Mouse (Mus musculus) intestine, embryonic 14.5 days (tissue): ENCODE measurements at regions not wholly inside any gene's neighbourhood (a gene's known extent, or its start where the extent isn't known, plus 50 kb on each side); places are given as distances from the start of the nearest gene placed in this dataset.
A peak's percentile ranks its signal among the peaks of the same experiment; 100 is the strongest.

Source experiments
- ATAC-seq: fragments of 200-750 bp; cut with Nextera tagmentation; replicated peaks from 2 replicates; pipeline ENCODE4 v1.8.0; 2017; ENCODE audit warnings: low read depth, moderate number of reproducible peaks, moderate TSS enrichment, moderate library complexity; ENCODE audit not compliant: low FRiP score, low TSS enrichment
- DNase-seq: peaks from one replicate; pipeline ENCODE4 v3.0.0-alpha.2; 2018; ENCODE audit warnings: low spot score
- H3K27ac ChIP-seq: fragments of 300-500 bp; sonication (generic); 2 replicates; pipeline ENCODE4 v1.5.1; 2014; ENCODE audit warnings: low read depth, mild to moderate bottlenecking, control low read depth
- H3K27me3 ChIP-seq: fragments of 300-500 bp; sonication (generic); replicated peaks from 2 replicates; pipeline ENCODE4 v1.6.1; 2014; ENCODE audit warnings: low read length, control low read depth; ENCODE audit not compliant: control insufficient read depth, insufficient read depth
- H3K36me3 ChIP-seq: fragments of 300-500 bp; sonication (generic); 2 replicates; pipeline ENCODE4 v1.6.1; 2014; ENCODE audit warnings: low read length, control low read depth; ENCODE audit not compliant: control insufficient read depth, insufficient read depth
- H3K4me1 ChIP-seq: fragments of 300-500 bp; sonication (generic); replicated peaks from 2 replicates; pipeline ENCODE4 v1.6.1; 2014; ENCODE audit warnings: low read length, control low read depth, mixed read lengths; ENCODE audit not compliant: control insufficient read depth, insufficient read depth
- H3K4me2 ChIP-seq: fragments of 300-500 bp; sonication (generic); 2 replicates; pipeline ENCODE4 v1.6.1; 2014; ENCODE audit warnings: low read length
- H3K4me3 ChIP-seq: fragments of 300-500 bp; sonication (generic); 2 replicates; pipeline ENCODE4 v1.5.1; 2014; ENCODE audit warnings: low read depth, low read length, control low read depth, mixed read lengths
- H3K9ac ChIP-seq: fragments of 300-500 bp; sonication (generic); 2 replicates; pipeline ENCODE4 v1.6.1; 2014; ENCODE audit warnings: mild to moderate bottlenecking, low read length
- H3K9me3 ChIP-seq: fragments of 300-500 bp; sonication (generic); 2 replicates; pipeline ENCODE4 v1.6.1; 2016; ENCODE audit warnings: low read length, control low read depth; ENCODE audit not compliant: control insufficient read depth
- WGBS: fragments of 180-500 bp; shearing (Covaris S2); extraction: QIAGEN DNeasy Blood & Tissue Kit; methylation state at CpG from one replicate; pipeline ENCODE4 v1.1.7; 2014; 5-methylcytosine and 5-hydroxymethylcytosine counted together

GRCm38 (mm10) chr10:17417394-17417793, 305.6 kb upstream of the Cited2 start:
- Histone ChIP-seq H3K4me3 (no peak overlapping the region), H3K4me2 (no peak overlapping the region), H3K27me3 (no peaks in the 10 kb centered on the region), H3K9me3 (no peaks in the 10 kb centered on the region), H3K9ac (no peak overlapping the region), H3K36me3 (no peaks in the 10 kb centered on the region), H3K27ac (no peak overlapping the region), H3K4me1 (no peaks in the 10 kb centered on the region)
- ATAC-seq (no peak), DNase-seq (no peak)
- WGBS: 81% methylated on average over 1 of the region's 1 CpGs

DNA sequence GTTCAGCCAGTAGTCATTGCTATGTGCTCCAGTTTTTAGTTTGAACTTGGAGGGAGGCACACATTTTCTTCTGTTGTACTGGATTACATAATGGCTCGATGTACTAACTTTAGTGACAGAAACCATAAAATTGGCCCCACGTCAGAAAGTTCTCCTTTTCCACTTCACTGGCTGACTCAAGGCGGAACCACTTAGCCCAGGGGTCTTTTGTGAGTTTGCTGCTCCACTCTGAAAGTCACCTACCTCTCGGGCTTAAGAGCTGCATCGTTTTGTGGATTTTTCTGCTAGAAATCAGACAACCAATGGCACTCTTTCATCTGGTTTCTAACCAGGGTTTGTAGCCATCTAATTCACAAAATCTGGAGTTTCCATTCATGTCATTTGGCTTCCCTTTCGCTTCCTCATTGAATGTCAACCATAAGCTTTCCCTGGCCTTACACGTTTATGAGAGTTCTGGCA, 304.8 kb upstream of the Cited2 start:
- no peak for ATAC-seq
- no peaks in the 10 kb centered on the region for H3K9me3 ChIP-seq
- H3K36me3 ChIP-seq: no peaks in the 10 kb centered on the region
- H3K4me2 ChIP-seq: no peak overlapping the region
- no peak for DNase-seq
- no peak overlapping the region for H3K27ac ChIP-seq
- WGBS: 66% methylated on average over 7 of the region's 7 CpGs
- H3K4me1 ChIP-seq: no peaks in the 10 kb centered on the region
- H3K9ac ChIP-seq: no peak overlapping the region
- H3K4me3 ChIP-seq: no peak overlapping the region
- H3K27me3 ChIP-seq: no peaks in the 10 kb centered on the region

DNA sequence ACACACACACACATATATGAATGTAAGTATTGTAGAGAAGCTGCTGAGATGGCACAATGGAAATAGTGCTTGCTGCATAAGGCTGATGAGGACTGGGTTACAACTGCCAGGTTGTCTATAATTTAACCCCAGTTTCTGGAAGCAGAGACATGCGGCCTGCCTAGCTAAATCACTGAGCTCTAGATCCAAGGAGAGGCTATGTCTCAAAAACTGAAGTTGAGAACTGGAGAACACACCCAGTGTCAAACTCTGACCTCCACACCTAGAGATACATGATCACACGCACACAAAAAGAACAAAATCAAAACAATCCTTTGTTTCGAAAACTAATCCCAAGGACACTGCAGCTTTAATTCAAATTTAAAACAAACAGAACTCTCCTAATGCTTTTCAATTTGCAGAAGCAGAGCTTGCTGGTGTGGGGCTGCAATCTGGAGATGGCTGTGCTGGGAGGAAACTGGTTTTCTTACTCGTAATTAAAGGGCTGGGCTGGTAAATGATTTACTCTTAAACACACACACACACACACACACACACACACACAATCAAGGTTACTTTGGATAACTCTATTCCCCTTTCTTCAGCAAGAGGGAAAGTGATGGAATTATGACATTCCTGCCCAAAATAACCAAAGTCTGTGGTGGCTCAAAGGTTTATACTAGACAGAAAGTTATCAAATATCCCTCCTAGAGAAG, 299.3 kb upstream of the Cited2 start:
- H3K27ac ChIP-seq: no peak overlapping the region
- WGBS: 49% methylated on average over 4 of the region's 4 CpGs
- no peaks in the 10 kb centered on the region for H3K36me3 ChIP-seq
- H3K27me3 ChIP-seq: no peaks in the 10 kb centered on the region
- ATAC-seq (peak; percentile 62), DNase-seq (no peak)
- no peak overlapping the region for H3K4me2 ChIP-seq
- H3K9me3 ChIP-seq: no peaks in the 10 kb centered on the region
- H3K4me1 ChIP-seq: no peaks in the 10 kb centered on the region
- H3K9ac ChIP-seq: no peak overlapping the region
- H3K4me3 ChIP-seq: no peak overlapping the region

DNA sequence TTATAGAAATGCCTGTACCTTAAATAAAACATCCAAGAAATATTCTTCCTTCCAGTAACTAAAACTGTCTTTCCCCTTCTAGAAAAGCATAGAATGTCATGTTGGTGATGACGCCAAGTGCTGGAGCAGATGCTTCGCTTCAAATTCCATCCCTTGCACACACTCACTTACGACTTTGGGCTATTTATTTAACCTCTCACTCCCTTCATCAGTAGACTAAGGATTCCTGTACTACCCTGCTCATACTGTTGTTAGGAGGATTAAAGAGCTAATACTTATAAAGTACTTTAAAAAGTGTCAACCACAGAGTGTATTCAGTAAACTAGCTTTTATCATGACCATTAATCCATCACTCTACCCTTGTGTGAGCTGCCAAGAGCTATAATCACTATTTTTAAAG, 296.8 kb upstream of the Cited2 start:
- no peaks in the 10 kb centered on the region for H3K4me1 ChIP-seq
- ATAC-seq (no peak), DNase-seq (no peak)
- H3K4me2 ChIP-seq: no peak overlapping the region
- no peak overlapping the region for H3K9ac ChIP-seq
- H3K27ac ChIP-seq: no peak overlapping the region
- no peaks in the 10 kb centered on the region for H3K27me3 ChIP-seq
- no peaks in the 10 kb centered on the region for H3K9me3 ChIP-seq
- WGBS: 57% methylated on average over 3 of the region's 3 CpGs
- no peaks in the 10 kb centered on the region for H3K36me3 ChIP-seq
- H3K4me3 ChIP-seq: no peak overlapping the region

DNA sequence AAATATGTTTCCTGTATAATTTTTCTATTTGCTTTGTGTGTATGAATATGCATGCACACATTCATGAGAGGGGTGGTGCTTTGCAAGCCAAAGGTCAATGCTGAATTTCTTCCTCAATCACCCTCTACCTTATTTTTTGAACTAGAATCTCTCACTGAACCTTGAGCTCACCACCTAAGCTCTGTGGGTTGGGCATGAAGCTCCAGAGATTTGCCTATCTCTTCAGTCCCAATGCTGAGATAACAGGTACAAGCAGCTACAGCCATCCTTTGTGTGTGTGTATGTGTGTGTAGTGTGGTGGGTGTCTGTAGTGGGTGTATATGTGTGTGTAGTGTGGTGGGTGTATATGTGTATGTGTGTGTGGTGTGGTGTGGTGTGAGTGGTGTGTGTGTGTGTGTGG, 295.7 kb upstream of the Cited2 start:
- no peak for ATAC-seq
- no peak overlapping the region for H3K27ac ChIP-seq
- H3K27me3 ChIP-seq: no peaks in the 10 kb centered on the region
- DNase-seq: no peak
- H3K9me3 ChIP-seq: no peaks in the 10 kb centered on the region
- H3K9ac ChIP-seq: no peak overlapping the region
- H3K4me2 ChIP-seq: no peak overlapping the region
- no peaks in the 10 kb centered on the region for H3K4me1 ChIP-seq
- H3K36me3 ChIP-seq: no peaks in the 10 kb centered on the region
- no peak overlapping the region for H3K4me3 ChIP-seq

- Histone ChIP-seq H3K36me3 (no peaks in the 10 kb centered on the region), H3K9me3 (no peaks in the 10 kb centered on the region), H3K4me2 (no peak overlapping the region), H3K4me1 (no peaks in the 10 kb centered on the region), H3K27ac (no peak overlapping the region), H3K4me3 (no peak overlapping the region), H3K27me3 (no peaks in the 10 kb centered on the region), H3K9ac (no peak overlapping the region)
- DNase-seq (no peak), ATAC-seq (no peak)
- WGBS: 83% methylated on average over 3 of the region's 3 CpGs
Observed at GRCm38 (mm10) chr10:17428315-17428714, 294.7 kb upstream of the Cited2 start.

DNA sequence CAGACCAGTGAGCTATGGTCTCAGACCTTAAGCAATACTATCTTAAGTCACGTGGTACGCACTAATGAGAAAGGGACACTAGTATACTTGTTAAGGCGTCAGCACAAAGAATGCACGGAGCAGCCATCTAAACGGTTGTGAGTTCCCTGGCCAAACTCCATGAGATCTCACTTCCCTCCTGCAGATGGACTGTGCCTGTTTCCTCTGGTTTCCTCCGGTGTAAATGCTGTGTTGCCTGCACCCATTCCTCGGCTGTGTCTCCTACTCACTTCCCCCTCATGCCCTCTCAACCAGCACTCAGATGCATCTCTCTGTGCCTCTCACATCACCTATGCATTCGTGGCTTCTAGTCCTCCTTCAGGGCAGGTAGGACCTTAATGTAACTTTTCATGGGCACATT, 291.9 kb upstream of the Cited2 start:
- no peak for ATAC-seq
- no peaks in the 10 kb centered on the region for H3K36me3 ChIP-seq

GRCm38 (mm10) chr10:17434098-17434497, 288.9 kb upstream of the Cited2 start:
- DNase-seq (no peak), ATAC-seq (no peak)
- Histone ChIP-seq H3K9ac (no peak overlapping the region), H3K9me3 (no peaks in the 10 kb centered on the region), H3K27me3 (no peaks in the 10 kb centered on the region), H3K4me3 (no peak overlapping the region), H3K4me1 (no peaks in the 10 kb centered on the region), H3K36me3 (no peaks in the 10 kb centered on the region), H3K27ac (no peak overlapping the region), H3K4me2 (no peak overlapping the region)
- WGBS: 71% methylated on average over 4 of the region's 4 CpGs

More for the DNA sequence above, 291.9 kb upstream of the Cited2 start:
- WGBS: 84% methylated on average over 8 of the region's 8 CpGs
- no peak overlapping the region for H3K4me3 ChIP-seq
- H3K4me1 ChIP-seq: no peaks in the 10 kb centered on the region
- no peaks in the 10 kb centered on the region for H3K9me3 ChIP-seq
- no peak overlapping the region for H3K9ac ChIP-seq
- H3K27me3 ChIP-seq: no peaks in the 10 kb centered on the region
- DNase-seq: no peak
- H3K4me2 ChIP-seq: no peak overlapping the region
- H3K27ac ChIP-seq: no peak overlapping the region

DNA sequence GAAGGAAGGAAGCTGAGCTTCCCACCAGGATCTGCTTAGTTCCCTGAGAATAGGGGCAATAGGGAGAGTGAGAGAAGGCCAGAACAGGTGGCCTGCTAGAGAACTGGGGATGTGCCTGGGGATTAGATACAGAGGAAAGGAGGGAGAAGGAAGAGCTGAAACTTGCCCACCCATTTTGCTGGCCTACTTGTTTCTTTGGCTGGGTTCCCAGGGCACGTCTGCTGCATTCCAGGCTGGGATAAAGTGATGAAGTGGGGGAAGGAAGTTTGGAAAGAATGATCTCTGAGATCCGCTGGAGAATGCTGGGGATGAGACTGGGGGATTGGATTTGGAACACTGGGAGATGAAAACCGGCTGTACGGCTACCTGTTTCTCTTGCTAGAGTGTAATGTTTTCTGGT, 272.8 kb upstream of the Cited2 start:
- no peaks in the 10 kb centered on the region for H3K27me3 ChIP-seq
- H3K4me1 ChIP-seq: no peaks in the 10 kb centered on the region
- H3K36me3 ChIP-seq: no peaks in the 10 kb centered on the region
- ATAC-seq (no peak), DNase-seq (no peak)
- no peak overlapping the region for H3K9ac ChIP-seq
- 58% methylated on average over 4 of the region's 4 CpGs for WGBS
- H3K4me3 ChIP-seq: no peak overlapping the region
- no peak overlapping the region for H3K4me2 ChIP-seq
- H3K27ac ChIP-seq: no peak overlapping the region
- H3K9me3 ChIP-seq: no peaks in the 10 kb centered on the region
